Mouse (Mus musculus) liver, embryonic 14.5 days (tissue): ENCODE measurements at regions not wholly inside any gene's neighbourhood (a gene's known extent, or its start where the extent isn't known, plus 50 kb on each side); places are given as distances from the start of the nearest gene placed in this dataset.

ENCODE experiments used
- CTCF ChIP-seq: IDR thresholded peaks from 2 replicates; pipeline ENCODE4 v1.5.1; 2016; ENCODE audit warnings: antibody characterized with exemption, low read depth, control low read depth
- EP300 ChIP-seq: IDR thresholded peaks from 2 replicates; pipeline ENCODE4 v1.6.1; 2016; ENCODE audit warnings: antibody characterized with exemption, low read depth

GRCm38 (mm10) chr7:95914406-95915080 lies 256.5 kb upstream of the Tenm4 start:
- TF ChIP-seq CTCF (no peak), EP300 (no peak)
